Mouse (Mus musculus): ENCODE results near the gene Fam193a.

DNA sequence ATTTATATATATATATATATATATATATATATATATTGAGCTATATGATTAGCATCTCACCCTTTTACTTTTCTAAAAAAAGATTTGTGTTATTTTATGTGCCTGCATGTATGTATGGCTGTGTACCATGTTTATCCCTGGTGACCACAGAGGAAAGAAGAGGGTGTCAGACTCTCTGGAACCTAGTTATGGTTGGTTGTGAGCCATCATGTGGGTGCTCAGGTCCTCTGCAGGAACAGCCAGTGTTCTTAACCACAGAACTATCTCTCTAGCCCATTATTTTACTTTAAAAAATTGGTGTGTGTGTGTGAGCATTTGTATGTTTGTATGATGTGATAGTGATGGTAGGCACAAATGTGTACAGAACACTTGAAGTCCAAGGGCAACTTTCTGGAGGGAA lies 9.1 kb downstream of the Fam193a start:
- TF ChIP-seq CTCF (IDR thresholded peaks at IDR 0.05; ENCODE audit: extremely low read depth, insufficient read depth, insufficient read length, insufficient replicate concordance), result no peak
- no peak for TF ChIP-seq POLR2A (IDR thresholded peaks at IDR 0.05; ENCODE audit: low read depth, low read length)

All from spleen, adult 2 months (tissue).